Mouse (Mus musculus): ENCODE results near the gene Eef1g. TPM values are rescaled to one million over a fixed set of nuclear protein-coding genes. Genes with fewer than 3 reads are reported as not detected.
"Not testable (repeated sequence)": the region's sequence is repeated elsewhere in the genome, so short reads cannot be mapped to it uniquely, and the experiment has no call there.

Eef1g gene
- polyA plus RNA-seq, 1 experiment from 2014 or later, result 472 TPM

DNA sequence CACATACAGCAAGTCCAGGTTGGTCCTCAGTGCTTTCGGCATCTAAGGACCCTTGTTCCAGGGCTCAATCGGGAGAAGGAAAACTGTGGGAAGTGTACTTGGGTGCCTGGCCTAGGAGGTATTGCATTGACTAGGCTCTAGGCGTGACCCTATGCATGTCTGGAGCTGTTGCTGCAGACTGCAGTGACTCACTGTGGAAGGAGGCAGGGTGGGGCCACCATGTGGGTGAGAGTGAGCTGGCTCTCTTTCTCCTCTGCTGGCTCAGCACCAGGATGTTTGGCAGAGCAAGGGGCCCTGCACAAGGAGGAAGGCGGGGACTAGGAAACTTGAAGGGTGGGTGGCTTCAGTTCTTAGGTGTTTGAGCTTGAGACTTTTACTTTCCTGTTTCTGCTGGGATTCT lies 30.7 kb downstream of the Eef1g start:
- ATAC-seq (replicated peaks; ENCODE audit: low FRiP score) (no peak), DNase-seq (ENCODE audit: low spot score) (no peak)
- H3K9ac ChIP-seq (ENCODE audit: low read length), result no peak overlapping the region
- no peaks in the 10 kb centered on the region for H3K9me3 ChIP-seq (ENCODE audit: control insufficient read depth, low read length)
- no peak overlapping the region for H3K4me3 ChIP-seq (ENCODE audit: low read depth, low read length)
- no peak overlapping the region for H3K27ac ChIP-seq (ENCODE audit: low read depth, low read length)
- 86% methylated on average over 4 of the region's 4 CpGs for WGBS
- H3K4me1 ChIP-seq (replicated peaks; ENCODE audit: control insufficient read depth, insufficient read depth, low read length), result no peaks in the 10 kb centered on the region
- H3K27me3 ChIP-seq (ENCODE audit: control insufficient read depth, insufficient read depth, low read length), result no peaks in the 10 kb centered on the region
- no peak overlapping the region for H3K4me2 ChIP-seq (ENCODE audit: low read depth, low read length, severe bottlenecking)
- H3K36me3 ChIP-seq (ENCODE audit: control insufficient read depth, insufficient read depth, low read length), result no peaks in the 10 kb centered on the region

DNA sequence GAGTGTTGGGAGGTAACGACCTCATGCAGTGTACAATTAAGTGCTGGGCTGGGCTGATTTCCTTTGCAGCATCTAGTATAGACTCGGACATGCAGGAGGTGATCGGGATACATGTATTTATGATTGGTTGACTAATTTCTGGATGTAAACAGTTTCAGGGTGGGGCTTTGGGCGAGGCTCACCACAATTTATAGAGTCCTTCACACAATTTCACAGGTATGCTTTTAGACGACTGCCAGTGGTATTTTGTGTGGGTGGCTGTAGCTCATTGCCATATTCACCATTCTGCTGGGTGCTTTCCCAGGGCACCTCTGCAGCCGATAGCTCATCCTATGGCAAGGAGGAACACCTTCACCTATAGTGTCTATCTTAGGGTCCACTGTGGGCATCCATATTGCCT lies 31.7 kb downstream of the Eef1g start:
- no peaks in the 10 kb centered on the region for H3K4me1 ChIP-seq (replicated peaks; ENCODE audit: control insufficient read depth, insufficient read depth, low read length)
- H3K4me3 ChIP-seq (ENCODE audit: low read depth, low read length), result no peak overlapping the region
- WGBS, result 85% methylated on average over 6 of the region's 6 CpGs
- ATAC-seq (replicated peaks; ENCODE audit: low FRiP score) (no peak), DNase-seq (ENCODE audit: low spot score) (no peak)
- no peaks in the 10 kb centered on the region for H3K36me3 ChIP-seq (ENCODE audit: control insufficient read depth, insufficient read depth, low read length)
- no peaks in the 10 kb centered on the region for H3K9me3 ChIP-seq (ENCODE audit: control insufficient read depth, low read length)
- H3K27ac ChIP-seq (ENCODE audit: low read depth, low read length), result no peak overlapping the region
- no peaks in the 10 kb centered on the region for H3K27me3 ChIP-seq (ENCODE audit: control insufficient read depth, insufficient read depth, low read length)
- no peak overlapping the region for H3K4me2 ChIP-seq (ENCODE audit: low read depth, low read length, severe bottlenecking)
- no peak overlapping the region for H3K9ac ChIP-seq (ENCODE audit: low read length)

DNA sequence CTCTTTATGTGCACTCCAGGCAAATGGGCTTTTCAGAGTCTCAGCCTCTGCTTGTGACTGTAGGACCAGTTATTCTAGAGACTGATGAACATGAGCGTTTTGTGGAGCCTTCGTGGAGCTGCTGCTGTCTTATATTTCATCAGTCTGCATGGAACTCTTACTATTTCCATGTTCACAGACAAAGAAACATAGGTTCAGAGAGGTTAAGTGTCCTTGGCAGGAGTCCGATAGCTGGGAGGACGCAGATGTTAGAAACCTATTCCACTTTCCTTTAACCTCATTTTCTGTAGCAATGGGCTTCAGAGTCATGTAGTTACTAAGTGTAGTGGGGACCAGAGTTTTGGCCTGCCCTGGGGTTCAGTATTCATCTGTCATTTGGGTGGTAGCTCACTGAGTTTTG lies 32.4 kb downstream of the Eef1g start:
- no peak for DNase-seq (ENCODE audit: low spot score)

DNA sequence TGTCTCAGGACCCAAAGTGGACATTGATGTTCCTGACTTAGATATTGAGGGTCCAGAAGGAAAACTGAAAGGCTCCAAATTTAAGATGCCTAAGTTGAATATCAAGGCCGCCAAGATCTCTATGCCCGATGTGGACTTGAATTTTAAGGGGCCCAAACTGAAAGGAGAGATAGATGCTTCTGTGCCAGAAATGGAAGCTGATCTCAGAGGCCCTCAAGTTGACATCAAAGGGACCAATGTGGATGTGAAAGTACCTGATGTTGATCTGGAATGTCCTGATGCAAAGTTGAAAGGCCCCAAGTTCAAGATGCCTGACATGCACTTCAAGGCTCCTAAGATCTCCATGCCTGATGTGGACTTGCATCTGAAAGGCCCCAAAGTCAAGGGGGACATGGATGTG lies 40.1 kb downstream of the Eef1g start:
- not testable (repeated sequence) for H3K4me1 ChIP-seq (replicated peaks; ENCODE audit: control insufficient read depth, insufficient read depth, low read length); DNase-seq (ENCODE audit: low spot score); H3K4me2 ChIP-seq (ENCODE audit: low read depth, low read length, severe bottlenecking); H3K36me3 ChIP-seq (ENCODE audit: control insufficient read depth, insufficient read depth, low read length); H3K27me3 ChIP-seq (ENCODE audit: control insufficient read depth, insufficient read depth, low read length); H3K9me3 ChIP-seq (ENCODE audit: control insufficient read depth, low read length); H3K27ac ChIP-seq (ENCODE audit: low read depth, low read length); H3K4me3 ChIP-seq (ENCODE audit: low read depth, low read length); ATAC-seq (replicated peaks; ENCODE audit: low FRiP score); H3K9ac ChIP-seq (ENCODE audit: low read length)
- WGBS, result 89% methylated on average over 2 of the region's 2 CpGs

More for the DNA sequence above, 32.4 kb downstream of the Eef1g start:
- Histone ChIP-seq H3K27ac (ENCODE audit: low read depth, low read length) (no peak overlapping the region), H3K36me3 (ENCODE audit: control insufficient read depth, insufficient read depth, low read length) (no peaks in the 10 kb centered on the region), H3K9me3 (ENCODE audit: control insufficient read depth, low read length) (no peaks in the 10 kb centered on the region), H3K27me3 (ENCODE audit: control insufficient read depth, insufficient read depth, low read length) (no peaks in the 10 kb centered on the region), H3K4me2 (ENCODE audit: low read depth, low read length, severe bottlenecking) (no peak overlapping the region), H3K4me3 (ENCODE audit: low read depth, low read length) (no peak overlapping the region), H3K4me1 (replicated peaks; ENCODE audit: control insufficient read depth, insufficient read depth, low read length) (no peaks in the 10 kb centered on the region), H3K9ac (ENCODE audit: low read length) (no peak overlapping the region)
- WGBS, result 95% methylated on average over 4 of the region's 4 CpGs
- no peak for ATAC-seq (replicated peaks; ENCODE audit: low FRiP score)

DNA sequence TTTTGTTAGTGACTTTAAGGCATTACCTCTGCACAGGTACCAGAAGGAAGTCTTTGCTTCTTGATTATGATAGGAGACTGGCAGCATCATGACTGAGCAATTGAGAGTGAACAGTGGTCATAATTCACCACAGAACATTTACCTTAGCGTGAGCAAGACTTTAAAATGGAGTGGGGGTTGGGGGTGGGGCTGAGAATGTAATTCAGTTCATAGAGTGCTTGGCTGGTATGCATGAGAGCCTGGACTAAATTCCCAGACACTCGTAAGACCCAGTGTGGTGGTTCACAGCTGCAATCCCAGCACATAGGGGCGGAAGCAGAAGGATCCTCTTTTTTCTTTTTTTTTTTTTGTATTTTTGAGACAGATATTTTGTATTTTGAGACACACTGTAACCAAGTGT lies 52.5 kb downstream of the Eef1g start:
- H3K4me1 ChIP-seq (replicated peaks; ENCODE audit: control insufficient read depth, insufficient read depth, low read length), result no peaks in the 10 kb centered on the region
- H3K27ac ChIP-seq (ENCODE audit: low read depth, low read length), result no peak overlapping the region
- no peaks in the 10 kb centered on the region for H3K36me3 ChIP-seq (ENCODE audit: control insufficient read depth, insufficient read depth, low read length)
- H3K4me2 ChIP-seq (ENCODE audit: low read depth, low read length, severe bottlenecking), result no peak overlapping the region
- no peaks in the 10 kb centered on the region for H3K9me3 ChIP-seq (ENCODE audit: control insufficient read depth, low read length)
- H3K27me3 ChIP-seq (ENCODE audit: control insufficient read depth, insufficient read depth, low read length), result no peaks in the 10 kb centered on the region
- no peak for ATAC-seq (replicated peaks; ENCODE audit: low FRiP score)
- 91% methylated on average over 3 of the region's 3 CpGs for WGBS
- DNase-seq (ENCODE audit: low spot score), result no peak
- H3K9ac ChIP-seq (ENCODE audit: low read length), result no peak overlapping the region
- no peak overlapping the region for H3K4me3 ChIP-seq (ENCODE audit: low read depth, low read length)

DNA sequence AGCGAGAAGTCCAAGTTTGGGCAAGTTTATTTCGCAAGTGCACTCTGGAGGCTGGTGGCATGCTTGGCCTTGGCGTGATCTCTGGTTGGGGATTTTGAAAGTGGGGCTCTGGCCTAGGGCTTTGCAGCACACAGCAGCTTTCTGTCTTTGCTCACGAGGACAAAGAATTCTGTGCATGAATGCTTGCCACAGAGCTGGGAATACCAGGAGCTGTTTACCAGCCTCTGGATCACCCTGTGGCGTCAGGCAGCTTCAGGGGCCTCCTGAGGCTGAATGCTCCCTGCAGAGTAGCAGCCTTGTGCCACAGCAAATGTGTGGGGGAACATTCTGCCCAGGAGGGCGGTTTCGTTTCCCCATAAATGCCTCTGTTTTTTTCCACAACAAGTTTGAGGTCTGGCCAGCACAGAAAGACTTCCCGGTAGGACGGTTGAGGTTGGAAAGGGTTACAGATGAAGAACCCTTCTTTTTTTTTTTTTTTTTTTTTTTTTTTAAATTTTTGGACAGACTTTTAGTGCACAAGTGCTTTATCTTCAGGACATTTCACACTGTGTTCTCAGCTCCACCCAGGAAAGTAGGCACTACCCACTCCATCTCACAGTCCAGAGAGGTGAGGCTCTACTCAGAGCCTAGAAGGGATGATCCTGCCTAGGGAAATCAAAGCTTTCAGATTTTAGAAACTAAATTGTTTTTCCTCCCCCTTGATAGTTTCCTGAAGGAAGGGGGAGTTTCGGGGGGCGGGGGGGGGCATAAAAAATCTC lies 56.4 kb downstream of the Eef1g start:
- DNase-seq (ENCODE audit: low spot score), result no peak
- Histone ChIP-seq H3K27ac (ENCODE audit: low read depth, low read length) (no peak overlapping the region), H3K36me3 (ENCODE audit: control insufficient read depth, insufficient read depth, low read length) (no peaks in the 10 kb centered on the region), H3K4me3 (ENCODE audit: low read depth, low read length) (no peak overlapping the region), H3K27me3 (ENCODE audit: control insufficient read depth, insufficient read depth, low read length) (no peaks in the 10 kb centered on the region), H3K9me3 (ENCODE audit: control insufficient read depth, low read length) (no peaks in the 10 kb centered on the region), H3K9ac (ENCODE audit: low read length) (no peak overlapping the region), H3K4me2 (ENCODE audit: low read depth, low read length, severe bottlenecking) (no peak overlapping the region), H3K4me1 (replicated peaks; ENCODE audit: control insufficient read depth, insufficient read depth, low read length) (no peaks in the 10 kb centered on the region)
- no peak for ATAC-seq (replicated peaks; ENCODE audit: low FRiP score)
- 61% methylated on average over 11 of the region's 11 CpGs for WGBS

DNA sequence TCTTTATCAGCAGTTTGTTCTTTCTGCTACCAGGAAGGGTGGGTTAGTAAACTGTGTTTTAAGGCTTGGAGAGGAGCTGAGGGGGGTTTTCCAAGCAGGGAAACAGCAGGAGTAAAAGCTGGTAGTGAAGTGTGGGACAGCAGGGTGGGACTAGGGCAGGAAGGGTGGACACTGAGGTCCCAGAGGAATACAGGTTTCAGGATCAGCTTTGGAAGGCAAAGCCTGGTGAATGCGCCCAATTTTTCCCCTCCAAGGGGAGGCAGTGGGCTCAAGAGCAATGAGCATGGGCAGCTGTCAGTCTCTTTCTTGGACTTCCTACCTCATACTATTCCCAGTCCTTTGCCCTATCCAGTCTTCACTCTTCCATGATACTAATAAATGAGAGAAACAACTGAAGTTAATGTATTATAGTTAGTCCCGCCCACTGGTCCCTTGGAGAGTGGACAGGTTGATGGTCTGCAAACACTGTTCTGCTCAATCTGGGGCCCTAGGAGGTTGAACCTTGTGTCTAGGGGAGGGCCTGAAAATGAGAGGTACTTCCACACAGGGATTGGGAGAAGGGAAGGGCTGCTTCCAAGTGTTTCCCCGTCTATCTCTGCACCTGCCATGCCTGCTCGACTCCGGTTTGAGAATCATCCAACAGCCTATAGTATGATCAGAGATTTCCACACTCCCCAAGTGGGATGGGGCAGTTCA lies 58.9 kb downstream of the Eef1g start:
- DNase-seq (ENCODE audit: low spot score) (no peak), ATAC-seq (replicated peaks; ENCODE audit: low FRiP score) (no peak)
- no peak overlapping the region for H3K9ac ChIP-seq (ENCODE audit: low read length)
- H3K4me2 ChIP-seq (ENCODE audit: low read depth, low read length, severe bottlenecking), result no peak overlapping the region
- H3K36me3 ChIP-seq (ENCODE audit: control insufficient read depth, insufficient read depth, low read length), result no peaks in the 10 kb centered on the region
- H3K9me3 ChIP-seq (ENCODE audit: control insufficient read depth, low read length), result no peaks in the 10 kb centered on the region
- H3K4me3 ChIP-seq (ENCODE audit: low read depth, low read length), result no peak overlapping the region
- 94% methylated on average over 5 of the region's 5 CpGs for WGBS
- H3K4me1 ChIP-seq (replicated peaks; ENCODE audit: control insufficient read depth, insufficient read depth, low read length), result no peaks in the 10 kb centered on the region
- H3K27ac ChIP-seq (ENCODE audit: low read depth, low read length), result no peak overlapping the region
- no peaks in the 10 kb centered on the region for H3K27me3 ChIP-seq (ENCODE audit: control insufficient read depth, insufficient read depth, low read length)

DNA sequence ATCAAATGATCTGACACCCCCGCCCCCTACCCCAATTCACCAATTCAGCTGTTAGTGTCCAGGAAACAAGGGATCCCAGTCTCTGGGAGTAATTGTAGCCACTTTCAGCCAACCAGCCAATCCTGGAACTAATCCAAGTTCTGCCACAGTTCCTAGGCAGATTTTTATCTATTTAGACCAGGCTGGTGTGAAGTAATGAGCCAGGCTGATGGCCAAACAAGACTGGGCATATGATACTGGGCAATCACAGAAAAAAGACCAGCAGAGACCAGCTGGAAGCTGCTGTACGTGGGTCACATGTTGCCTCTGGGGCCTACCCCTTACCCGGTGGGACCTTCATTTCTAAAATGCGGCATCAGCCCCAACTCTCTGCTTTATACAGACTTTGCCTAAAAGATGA lies 59.8 kb downstream of the Eef1g start:
- no peak for ATAC-seq (replicated peaks; ENCODE audit: low FRiP score)
- Histone ChIP-seq H3K4me3 (ENCODE audit: low read depth, low read length) (no peak overlapping the region), H3K27me3 (ENCODE audit: control insufficient read depth, insufficient read depth, low read length) (no peaks in the 10 kb centered on the region), H3K9ac (ENCODE audit: low read length) (no peak overlapping the region), H3K36me3 (ENCODE audit: control insufficient read depth, insufficient read depth, low read length) (no peaks in the 10 kb centered on the region), H3K27ac (ENCODE audit: low read depth, low read length) (no peak overlapping the region), H3K4me2 (ENCODE audit: low read depth, low read length, severe bottlenecking) (no peak overlapping the region), H3K9me3 (ENCODE audit: control insufficient read depth, low read length) (no peaks in the 10 kb centered on the region), H3K4me1 (replicated peaks; ENCODE audit: control insufficient read depth, insufficient read depth, low read length) (no peaks in the 10 kb centered on the region)
- no peak for DNase-seq (ENCODE audit: low spot score)
- 89% methylated on average over 4 of the region's 4 CpGs for WGBS

DNA sequence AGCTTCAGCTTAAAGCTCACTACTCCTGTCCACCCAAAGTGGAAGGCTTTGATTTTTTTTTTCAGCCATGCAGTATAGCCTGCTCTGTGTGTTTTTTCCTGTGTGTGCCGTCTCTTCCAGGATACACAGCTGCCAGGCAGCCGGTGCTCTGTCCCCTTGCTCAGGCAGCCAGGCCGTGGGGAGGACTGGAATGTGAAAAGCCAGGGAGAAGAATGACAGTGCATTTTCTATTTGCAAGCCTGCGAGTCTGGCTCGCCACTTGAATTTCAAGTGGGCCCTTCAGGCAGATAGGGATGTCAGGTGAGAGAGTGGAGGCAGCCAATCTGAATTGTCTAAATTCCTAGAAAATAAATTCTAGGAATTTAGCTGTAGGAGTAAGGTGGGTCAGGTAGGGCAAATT lies 61.0 kb downstream of the Eef1g start:
- no peak overlapping the region for H3K27ac ChIP-seq (ENCODE audit: low read depth, low read length)
- DNase-seq (ENCODE audit: low spot score) (no peak), ATAC-seq (replicated peaks; ENCODE audit: low FRiP score) (no peak)
- 32% methylated on average over 5 of the region's 5 CpGs for WGBS
- no peak overlapping the region for H3K9ac ChIP-seq (ENCODE audit: low read length)
- H3K4me3 ChIP-seq (ENCODE audit: low read depth, low read length), result no peak overlapping the region
- no peaks in the 10 kb centered on the region for H3K36me3 ChIP-seq (ENCODE audit: control insufficient read depth, insufficient read depth, low read length)
- no peaks in the 10 kb centered on the region for H3K9me3 ChIP-seq (ENCODE audit: control insufficient read depth, low read length)
- H3K27me3 ChIP-seq (ENCODE audit: control insufficient read depth, insufficient read depth, low read length), result no peaks in the 10 kb centered on the region
- no peak overlapping the region for H3K4me2 ChIP-seq (ENCODE audit: low read depth, low read length, severe bottlenecking)
- H3K4me1 ChIP-seq (replicated peaks; ENCODE audit: control insufficient read depth, insufficient read depth, low read length), result no peaks in the 10 kb centered on the region

All from forebrain, embryonic 11.5 days (tissue).